Mouse (Mus musculus) midbrain, embryonic 11.5 days (tissue): ENCODE measurements at regions not wholly inside any gene's neighbourhood (a gene's known extent, or its start where the extent isn't known, plus 50 kb on each side); places are given as distances from the start of the nearest gene placed in this dataset.
"Not testable (repeated sequence)": the region's sequence is repeated elsewhere in the genome, so short reads cannot be mapped to it uniquely, and the experiment has no call there.

Experiments
- ATAC-seq: fragments of 200-750 bp; cut with Nextera tagmentation; 2 replicates; pipeline ENCODE4 v1.8.0; 2017; ENCODE audit warnings: moderate TSS enrichment, moderate library complexity; ENCODE audit not compliant: low FRiP score
- DNase-seq: peaks from one replicate; pipeline ENCODE4 v3.0.0; 2015; ENCODE audit warnings: low spot score; ENCODE audit errors: missing footprints
- H3K27ac ChIP-seq: fragments of 300-500 bp; sonication (generic); 2 replicates; pipeline ENCODE4 v1.5.1; 2014; ENCODE audit warnings: low read depth, low read length
- H3K27me3 ChIP-seq: fragments of 300-500 bp; sonication (generic); 2 replicates; pipeline ENCODE4 v1.6.1; 2014; ENCODE audit warnings: mild to moderate bottlenecking, low read length, moderate library complexity, mixed read lengths; ENCODE audit not compliant: control insufficient read depth, insufficient read depth
- H3K36me3 ChIP-seq: fragments of 300-500 bp; sonication (generic); 2 replicates; pipeline ENCODE4 v1.6.1; 2014; ENCODE audit warnings: mild to moderate bottlenecking, low read length, moderate library complexity, mixed read lengths; ENCODE audit not compliant: control insufficient read depth, insufficient read depth
- H3K4me1 ChIP-seq: fragments of 300-500 bp; sonication (generic); 2 replicates; pipeline ENCODE4 v1.6.1; 2014; ENCODE audit warnings: low read length; ENCODE audit not compliant: control insufficient read depth, insufficient read depth
- H3K4me2 ChIP-seq: fragments of 300-500 bp; sonication (generic); 2 replicates; pipeline ENCODE4 v1.6.1; 2014; ENCODE audit warnings: mild to moderate bottlenecking, moderate library complexity
- H3K4me3 ChIP-seq: fragments of 300-500 bp; sonication (generic); 2 replicates; pipeline ENCODE4 v1.5.1; 2014; ENCODE audit warnings: low read depth, low read length
- H3K9ac ChIP-seq: fragments of 300-500 bp; sonication (generic); 2 replicates; pipeline ENCODE4 v1.6.1; 2014; ENCODE audit warnings: low read length
- H3K9me3 ChIP-seq: fragments of 300-500 bp; sonication (generic); 2 replicates; pipeline ENCODE4 v1.6.1; 2016; ENCODE audit warnings: low read length; ENCODE audit not compliant: control insufficient read depth
- WGBS: fragments of 180-500 bp; shearing (Covaris S2); extraction: QIAGEN DNeasy Blood & Tissue Kit; methylation state at CpG from one replicate; pipeline ENCODE4 v1.1.7; 2014; 5-methylcytosine and 5-hydroxymethylcytosine counted together

DNA sequence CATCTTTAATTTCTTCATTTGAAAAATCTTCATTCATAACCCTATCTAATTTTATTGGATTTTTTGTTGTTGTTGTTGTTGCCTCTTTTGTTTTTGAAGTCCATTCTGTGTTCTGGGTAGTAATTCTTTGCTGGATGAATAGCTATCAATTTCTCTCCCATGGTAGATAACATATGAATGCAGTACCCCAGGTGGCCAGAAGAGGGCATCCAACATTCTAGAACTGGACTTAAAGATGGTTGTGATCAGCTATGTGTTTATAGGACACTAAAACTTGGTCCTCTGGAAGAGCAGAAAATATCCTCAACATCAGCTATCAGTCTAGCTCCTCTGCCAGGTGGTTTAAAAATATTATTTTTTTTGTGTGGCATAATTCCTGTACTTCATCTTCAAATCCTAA lies 73.0 kb downstream of the Prl2c3 start:
- not testable (repeated sequence) for H3K36me3 ChIP-seq, H3K4me1 ChIP-seq, H3K9ac ChIP-seq, H3K9me3 ChIP-seq, ATAC-seq, H3K27me3 ChIP-seq, H3K4me2 ChIP-seq, H3K4me3 ChIP-seq, DNase-seq, H3K27ac ChIP-seq

DNA sequence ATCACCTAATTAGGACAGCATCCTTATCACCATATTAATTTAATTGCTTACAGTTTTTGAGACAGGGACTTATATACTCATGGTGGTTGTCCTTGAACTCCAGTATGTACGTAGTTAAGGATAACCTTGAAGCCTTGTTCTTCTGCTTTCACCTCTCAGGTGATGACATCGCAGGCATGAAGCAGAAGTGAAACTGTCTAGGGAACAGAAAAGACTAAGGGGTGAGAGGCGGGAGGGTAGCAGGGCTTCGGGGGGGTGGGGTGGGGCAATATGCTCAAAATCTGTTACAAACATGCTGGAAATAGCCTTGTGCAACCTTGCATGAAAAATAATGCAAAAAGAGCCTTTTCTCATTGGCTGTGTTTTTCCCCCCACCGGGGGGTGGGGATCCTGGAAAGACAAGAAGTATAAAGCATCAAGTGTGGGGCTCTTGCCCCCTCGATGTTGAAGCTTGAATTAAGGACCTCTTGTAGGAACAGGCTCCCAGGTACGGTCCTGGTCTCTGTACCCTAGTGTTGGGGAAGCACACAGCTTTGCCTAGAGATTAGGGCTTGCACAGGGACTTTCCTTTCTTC lies 81.8 kb downstream of the Prl2c3 start:
- H3K36me3 ChIP-seq, H3K27me3 ChIP-seq, H3K9ac ChIP-seq, H3K27ac ChIP-seq, H3K9me3 ChIP-seq, DNase-seq, ATAC-seq, H3K4me3 ChIP-seq, H3K4me2 ChIP-seq, H3K4me1 ChIP-seq: not testable (repeated sequence)
- 89% methylated on average over 7 of the region's 7 CpGs for WGBS

DNA sequence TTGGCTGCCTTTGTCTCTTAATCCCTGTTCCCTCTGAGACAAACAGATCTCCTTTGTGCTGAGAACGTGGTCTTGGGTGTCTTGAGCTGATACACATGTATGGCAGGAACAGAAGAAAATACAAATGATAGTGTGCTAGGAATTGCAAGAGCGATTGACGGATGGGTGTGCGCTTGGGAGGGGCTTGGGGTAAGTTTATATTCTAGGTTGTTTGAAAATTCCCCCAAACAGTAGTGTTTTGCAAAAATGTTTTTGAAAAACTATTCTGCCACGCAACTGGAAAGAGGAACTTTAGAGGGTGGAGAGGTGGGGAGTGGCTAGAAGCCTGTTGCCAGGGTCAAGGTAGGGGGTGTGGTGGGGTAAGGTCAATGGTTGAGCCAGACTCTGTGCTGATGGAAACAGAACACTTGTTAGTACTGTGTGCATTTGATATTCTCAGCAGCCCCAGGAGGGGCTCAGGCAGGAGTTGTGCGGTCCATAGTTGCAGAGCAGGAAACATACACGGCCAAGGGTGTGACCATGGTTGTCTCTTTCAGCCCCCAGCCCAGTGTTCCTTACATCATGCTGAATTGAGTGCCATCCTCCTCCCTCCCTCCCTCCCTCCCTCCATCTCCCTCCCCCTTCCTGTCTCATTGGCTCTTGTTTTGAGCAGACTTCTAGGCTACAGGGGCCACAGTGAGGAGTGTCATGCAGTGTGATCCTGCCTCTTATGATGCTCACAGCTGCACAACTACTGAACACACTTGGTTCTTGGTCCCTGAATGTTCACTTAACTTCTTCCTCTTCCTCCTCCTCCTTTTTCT lies 88.2 kb downstream of the Prl2c3 start:
- Histone ChIP-seq H3K9ac (no peak overlapping the region), H3K27me3 (no peaks in the 10 kb centered on the region), H3K4me1 (0 out of 2 replicates have a peak, but pooled peaks cover 2% of the 10 kb centered on the region), H3K9me3 (no peaks in the 10 kb centered on the region), H3K36me3 (no peaks in the 10 kb centered on the region), H3K27ac (no peak overlapping the region), H3K4me3 (no peak overlapping the region), H3K4me2 (no peak overlapping the region)
- ATAC-seq: 0 out of 2 replicates have a peak, but pooled peaks have one; percentile 38
- 56% methylated on average over 7 of the region's 7 CpGs for WGBS
- no peak for DNase-seq

DNA sequence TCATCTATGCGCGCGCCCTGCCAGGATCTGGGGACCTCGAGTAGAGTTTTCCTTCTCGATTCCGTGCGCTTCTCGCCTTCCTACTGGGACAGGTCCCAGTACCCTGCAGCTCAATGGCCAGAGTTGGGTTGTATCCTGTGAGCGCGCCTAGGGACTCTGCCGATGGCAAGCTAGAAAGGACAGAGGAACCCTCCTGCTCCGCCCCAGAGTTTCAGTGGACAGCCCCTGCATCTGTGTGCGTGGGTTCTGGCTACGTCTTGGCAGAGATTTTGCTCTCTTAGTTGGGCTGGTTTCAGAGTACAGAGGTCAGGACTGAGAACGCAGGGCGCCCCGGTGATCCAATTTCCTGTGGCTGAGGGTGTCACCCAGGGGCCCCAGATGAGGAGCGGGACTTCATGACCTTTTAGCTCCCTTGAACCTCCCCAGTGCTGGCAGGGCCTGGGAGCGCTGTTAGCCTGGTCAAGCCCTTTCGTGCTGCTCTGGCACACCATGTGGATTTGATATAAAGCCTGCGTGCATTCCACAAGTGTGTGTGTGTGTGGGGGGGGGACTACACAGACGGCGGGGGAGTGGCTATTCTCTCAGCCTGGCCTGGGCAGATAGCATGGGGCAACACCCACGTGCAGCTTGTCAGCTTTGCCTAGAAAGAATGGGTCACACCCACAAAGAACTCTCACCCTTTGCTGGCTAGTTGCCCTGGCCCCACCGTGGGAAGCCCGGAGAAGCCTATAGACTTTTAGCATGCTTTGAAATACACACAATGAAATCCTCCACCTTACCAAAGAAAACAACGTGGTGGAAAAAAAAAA lies 96.9 kb downstream of the Prl2c3 start:
- peak; percentile 37 for ATAC-seq
- H3K9ac ChIP-seq, H3K36me3 ChIP-seq, H3K4me3 ChIP-seq, DNase-seq, H3K9me3 ChIP-seq, H3K27ac ChIP-seq, H3K4me2 ChIP-seq, H3K4me1 ChIP-seq, H3K27me3 ChIP-seq: not testable (repeated sequence)
- 6% methylated on average over 13 of the region's 27 CpGs for WGBS

DNA sequence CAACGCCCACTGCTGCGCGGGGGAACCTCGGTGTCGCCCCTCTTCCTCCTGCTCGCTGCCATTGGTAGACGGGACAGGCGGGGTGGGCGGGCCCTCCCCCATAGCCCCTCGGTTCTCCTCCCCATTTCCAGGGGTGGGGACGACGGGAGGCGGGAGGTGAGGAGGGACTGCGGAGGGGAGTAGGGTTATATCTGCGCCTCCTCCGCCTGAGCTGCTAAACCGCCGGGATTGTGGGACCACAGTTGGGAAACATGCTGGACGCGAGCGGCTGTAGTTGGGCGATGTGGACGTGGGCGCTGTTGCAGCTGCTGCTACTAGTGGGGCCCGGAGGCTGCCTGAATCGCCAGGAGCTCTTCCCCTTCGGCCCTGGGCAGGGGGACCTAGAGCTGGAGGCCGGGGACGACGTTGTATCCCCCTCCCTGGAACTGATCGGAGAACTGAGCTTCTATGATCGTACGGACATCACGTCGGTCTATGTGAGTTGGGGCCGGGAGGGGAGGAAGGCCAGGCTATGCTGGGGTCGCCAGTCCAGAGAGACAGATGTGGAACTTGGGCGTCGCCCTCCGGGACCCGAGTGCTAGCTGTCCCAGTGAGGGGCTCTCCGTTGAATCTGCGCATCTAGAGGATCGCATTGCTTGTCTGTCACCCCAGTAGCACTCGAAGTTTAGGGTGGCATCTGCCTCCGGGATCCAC lies 97.6 kb downstream of the Prl2c3 start:
- not testable (repeated sequence) for H3K36me3 ChIP-seq, H3K9me3 ChIP-seq, H3K9ac ChIP-seq, DNase-seq, H3K27me3 ChIP-seq, H3K27ac ChIP-seq, H3K4me1 ChIP-seq
- peak overlapping the region; percentile 15; the same call in 1 of the 2 replicates for H3K4me3 ChIP-seq
- peak; percentile 67 for ATAC-seq
- under 1% methylated on average over 29 of the region's 46 CpGs for WGBS
- H3K4me2 ChIP-seq: peak overlapping the region; percentile 28; the same call in 1 of the 2 replicates

DNA sequence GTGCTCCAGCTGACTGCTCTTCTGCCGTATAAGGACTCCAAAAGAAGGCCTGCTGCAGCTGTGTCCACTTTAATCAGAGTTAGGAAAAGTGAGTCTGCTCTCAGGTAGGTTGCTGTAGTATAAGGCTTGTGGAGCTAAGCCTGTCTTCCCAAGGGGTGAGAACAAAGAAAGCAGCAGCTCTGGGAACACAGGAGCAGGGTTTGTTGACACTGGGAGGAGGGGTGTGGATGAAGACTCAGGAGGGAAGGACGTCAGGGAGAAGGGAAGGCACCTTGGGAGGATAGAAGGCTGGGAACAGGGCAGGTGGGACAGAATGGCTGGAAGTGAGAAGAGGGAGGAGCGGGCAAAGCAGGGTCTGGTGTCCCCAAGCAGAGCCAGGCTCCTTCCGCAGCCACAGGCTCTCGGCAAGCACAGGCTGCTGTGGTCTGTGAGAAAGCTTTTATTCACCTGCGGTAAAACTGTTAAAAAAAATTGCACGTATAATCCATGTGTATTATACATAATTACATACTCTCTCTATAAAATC lies 106.2 kb downstream of the Prl2c3 start:
- not testable (repeated sequence) for H3K4me3 ChIP-seq, H3K4me2 ChIP-seq, H3K4me1 ChIP-seq, H3K27me3 ChIP-seq, H3K9me3 ChIP-seq, H3K9ac ChIP-seq, ATAC-seq, H3K36me3 ChIP-seq, DNase-seq, H3K27ac ChIP-seq
- WGBS: 53% methylated on average over 4 of the region's 7 CpGs

DNA sequence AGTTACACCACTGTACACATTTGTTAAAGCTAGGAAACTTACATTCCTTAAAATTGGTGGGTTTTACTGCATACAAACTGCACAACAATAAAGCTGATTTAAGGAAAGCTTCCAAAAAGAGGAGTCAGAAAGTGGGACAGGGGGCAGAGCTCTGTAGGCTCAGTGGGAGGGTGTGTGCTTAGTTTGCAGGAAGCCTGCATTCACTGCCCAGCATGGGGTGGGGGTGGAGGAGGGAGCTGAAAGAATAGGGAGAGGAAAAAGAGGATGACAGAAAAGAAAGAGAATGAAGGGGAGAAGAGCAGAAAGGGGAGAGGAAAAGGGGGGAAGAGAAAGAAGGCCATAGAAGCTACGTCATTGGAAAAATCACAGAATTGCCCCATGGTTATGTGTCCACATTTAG lies 111.1 kb downstream of the Prl2c3 start:
- ATAC-seq, DNase-seq, H3K36me3 ChIP-seq, H3K4me1 ChIP-seq, H3K27me3 ChIP-seq, H3K4me3 ChIP-seq, H3K27ac ChIP-seq, H3K9me3 ChIP-seq, H3K4me2 ChIP-seq, H3K9ac ChIP-seq: not testable (repeated sequence)
- no CpG with 5 or more reads among the region's 1 CpGs for WGBS

DNA sequence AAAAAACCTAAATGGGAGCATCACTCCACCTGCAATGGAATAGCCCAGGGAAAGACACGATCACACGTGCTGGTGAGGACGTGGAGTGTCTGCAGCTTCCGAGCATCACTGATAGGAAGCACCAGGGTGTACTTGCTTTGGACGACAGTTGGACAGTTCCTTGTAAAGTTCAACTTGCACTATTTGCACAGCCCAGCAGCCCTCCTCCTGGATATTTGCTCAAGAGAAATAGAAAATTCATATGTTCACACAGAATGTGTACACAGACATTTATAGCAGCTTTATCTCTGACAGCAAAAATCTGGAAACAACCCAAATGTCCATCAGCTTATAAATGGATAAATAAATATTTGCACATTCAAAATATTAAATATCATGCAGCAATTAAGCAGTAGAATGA lies 111.7 kb downstream of the Prl2c3 start:
- not testable (repeated sequence) for H3K4me1 ChIP-seq, ATAC-seq, H3K9ac ChIP-seq, DNase-seq, H3K9me3 ChIP-seq, H3K4me2 ChIP-seq, H3K36me3 ChIP-seq, H3K27ac ChIP-seq, H3K27me3 ChIP-seq, H3K4me3 ChIP-seq
- 33% methylated on average over 1 of the region's 5 CpGs for WGBS
